Mouse (Mus musculus) testis, adult 2 months (tissue): ENCODE measurements around the gene Adprh. TPM values are rescaled to one million over a fixed set of nuclear protein-coding genes. Genes with fewer than 3 reads are reported as not detected.

Experiments used
- H3K27ac ChIP-seq: fragments of 200-500 bp; 2 replicates; pipeline ENCODE4 v1.5.1; 2012; ENCODE audit warnings: low read depth, low read length; ENCODE audit not compliant: control insufficient read depth, insufficient read depth
- H3K27me3 ChIP-seq: fragments of 200-500 bp; 2 replicates; pipeline ENCODE4 v1.6.1; 2012; ENCODE audit warnings: mild to moderate bottlenecking, low read length, moderate library complexity; ENCODE audit not compliant: control insufficient read depth, insufficient read depth
- H3K36me3 ChIP-seq: fragments of 200-500 bp; 2 replicates; pipeline ENCODE4 v1.6.1; 2012; ENCODE audit warnings: mild to moderate bottlenecking, low read length; ENCODE audit not compliant: control insufficient read depth, insufficient read depth
- H3K4me1 ChIP-seq: fragments of 200-500 bp; 2 replicates; pipeline ENCODE4 v1.6.1; 2012; ENCODE audit warnings: low read length; ENCODE audit not compliant: control insufficient read depth, insufficient read depth
- H3K4me3 ChIP-seq: fragments of 200-500 bp; 2 replicates; pipeline ENCODE4 v1.5.1; 2012; ENCODE audit warnings: low read depth, mild to moderate bottlenecking, low read length, moderate library complexity, mixed read lengths; ENCODE audit not compliant: control insufficient read depth
- CTCF ChIP-seq: fragments of 200-500 bp; IDR thresholded peaks from 2 replicates; pipeline ENCODE4 v1.5.1; 2012; ENCODE audit warnings: low read depth, mild to moderate bottlenecking, inconsistent platforms, low read length, moderate library complexity; ENCODE audit not compliant: control insufficient read depth, insufficient read depth, insufficient replicate concordance
- POLR2A ChIP-seq: fragments of 200-500 bp; IDR thresholded peaks from 2 replicates; pipeline ENCODE4 v1.6.1; 2012; ENCODE audit warnings: low read depth, mild to moderate bottlenecking, inconsistent platforms, low read length, moderate library complexity; ENCODE audit not compliant: control insufficient read depth
- polyA plus RNA-seq: library from polyadenylated mRNA; depleted of rRNA; stranded (reverse); fragments of >200 nt; gene quantifications from 2 replicates; pipeline ENCODE4 v1.2.3, GENCODE M21; 2012

The Adprh gene
- polyA plus RNA-seq, 1 experiment, result 19.2 TPM

DNA sequence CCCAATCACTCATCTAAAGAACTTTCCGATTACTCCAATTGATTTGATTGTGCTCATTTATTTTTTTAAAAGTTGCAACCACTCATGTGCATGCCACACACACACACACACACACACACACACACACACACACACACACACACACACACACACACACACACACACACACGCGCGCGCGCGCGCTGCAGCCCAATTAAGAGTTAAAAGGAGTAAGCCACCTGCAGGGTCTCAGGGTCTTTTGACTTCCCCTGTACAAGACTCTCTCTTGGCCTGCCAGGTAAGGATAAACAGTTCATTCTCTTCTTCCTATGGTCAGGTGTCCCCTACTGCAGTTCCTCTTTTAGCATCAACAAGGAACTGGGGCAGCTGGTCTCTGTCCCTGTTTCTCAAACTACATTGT lies 44.1 kb downstream of the Adprh start:
- Histone ChIP-seq H3K4me3 (no peak overlapping the region), H3K27ac (no peak overlapping the region), H3K4me1 (no peaks in the 10 kb centered on the region), H3K27me3 (no peaks in the 10 kb centered on the region), H3K36me3 (no peaks in the 10 kb centered on the region)
- no peak for TF ChIP-seq POLR2A

DNA sequence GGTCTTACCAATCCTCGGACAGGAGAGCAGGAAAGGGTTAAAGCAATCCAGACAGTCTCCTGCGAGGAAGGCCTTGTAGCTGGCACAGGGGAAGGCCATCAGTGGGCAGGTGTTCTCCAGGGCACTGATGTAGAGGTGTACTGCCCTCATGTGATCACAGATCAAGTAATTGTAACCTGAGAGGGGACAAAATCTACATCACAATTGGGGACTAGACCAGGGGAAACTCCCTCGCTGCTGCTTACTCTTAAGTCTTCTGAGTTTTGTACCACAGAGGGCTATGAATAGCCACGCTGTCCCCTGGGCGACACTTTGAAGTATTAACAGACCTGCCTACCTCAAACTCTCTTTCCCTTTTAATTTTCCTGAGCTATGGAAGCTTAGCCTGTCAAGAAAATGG lies 44.9 kb downstream of the Adprh start:
- Histone ChIP-seq H3K4me1 (no peaks in the 10 kb centered on the region), H3K36me3 (no peaks in the 10 kb centered on the region), H3K27me3 (no peaks in the 10 kb centered on the region), H3K4me3 (peak overlapping the region; percentile 48), H3K27ac (no peak overlapping the region)
- no peak for TF ChIP-seq CTCF
- TF ChIP-seq POLR2A, result no peak; the same call in 1 of the 2 replicates

DNA sequence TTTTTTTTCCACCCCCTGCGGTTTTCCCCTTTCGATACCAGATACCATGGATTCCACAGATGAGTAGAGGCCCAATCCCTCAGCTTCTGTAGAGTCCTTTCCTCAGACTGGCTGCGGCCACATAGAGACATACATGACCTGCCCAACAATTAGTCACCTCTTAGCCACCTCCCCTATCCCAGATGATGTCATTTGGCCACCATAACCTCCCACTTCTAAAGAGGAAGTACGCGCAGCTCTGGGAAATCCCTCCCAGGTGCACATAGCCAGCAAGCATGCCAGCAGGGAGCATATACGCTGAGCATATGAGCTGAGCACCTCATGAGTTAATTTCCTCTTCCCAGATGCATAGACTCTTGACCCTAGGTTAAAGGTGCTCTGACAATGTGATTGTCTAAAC lies 45.8 kb downstream of the Adprh start:
- H3K27me3 ChIP-seq, result no peaks in the 10 kb centered on the region
- H3K36me3 ChIP-seq, result no peaks in the 10 kb centered on the region
- peak overlapping the region; percentile 34; the same call in 1 of the 2 replicates for H3K4me3 ChIP-seq
- no peak overlapping the region for H3K27ac ChIP-seq
- no peaks in the 10 kb centered on the region for H3K4me1 ChIP-seq
- TF ChIP-seq CTCF, result no peak
- no peak for TF ChIP-seq POLR2A

DNA sequence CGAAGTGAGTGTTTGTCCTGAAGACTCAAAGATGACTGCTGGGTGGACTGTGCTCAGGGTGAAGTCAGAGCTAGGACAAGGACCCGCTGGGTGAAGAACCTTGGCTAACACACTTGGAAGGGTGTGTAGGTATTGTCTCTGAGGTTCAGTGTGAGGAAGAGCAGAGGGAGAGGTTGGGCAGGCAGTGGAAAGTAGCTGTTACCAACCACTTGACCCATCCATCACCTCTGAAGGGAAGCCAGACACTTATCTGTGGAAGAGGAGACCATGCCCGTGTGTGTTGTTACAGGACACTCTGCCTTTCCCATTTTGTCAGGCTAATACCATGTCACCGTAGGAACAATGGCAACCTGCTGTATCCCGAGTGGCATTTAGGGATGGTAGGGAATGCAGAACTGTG lies 46.2 kb downstream of the Adprh start:
- no peaks in the 10 kb centered on the region for H3K36me3 ChIP-seq
- no peak overlapping the region for H3K27ac ChIP-seq
- no peak for TF ChIP-seq CTCF
- no peak for TF ChIP-seq POLR2A
- H3K27me3 ChIP-seq, result no peaks in the 10 kb centered on the region
- no peaks in the 10 kb centered on the region for H3K4me1 ChIP-seq
- no peak overlapping the region for H3K4me3 ChIP-seq

DNA sequence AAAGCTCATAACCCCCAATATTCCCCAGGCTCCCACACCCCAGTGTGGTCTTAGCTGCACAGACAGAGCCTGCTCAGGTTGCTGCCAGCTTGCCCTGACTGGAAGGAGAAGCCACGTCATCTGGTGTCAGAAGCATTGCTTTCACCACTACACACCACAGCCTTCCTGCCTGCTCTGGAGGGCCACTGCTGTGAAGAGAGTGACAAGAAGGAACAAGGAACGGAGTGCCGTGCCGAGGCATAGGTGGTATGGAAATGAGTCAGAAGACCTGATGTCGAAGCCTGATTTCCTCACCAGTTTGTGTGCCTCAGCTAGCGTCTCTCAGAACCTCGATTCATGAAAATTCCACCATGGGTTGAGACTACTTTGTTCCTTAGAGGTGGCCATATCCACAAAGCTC lies 48.9 kb downstream of the Adprh start:
- Histone ChIP-seq H3K4me1 (peaks cover 8% of the 10 kb centered on the region), H3K27me3 (no peaks in the 10 kb centered on the region), H3K36me3 (no peaks in the 10 kb centered on the region), H3K27ac (no peak overlapping the region), H3K4me3 (no peak overlapping the region)
- TF ChIP-seq CTCF (no peak), POLR2A (no peak)

DNA sequence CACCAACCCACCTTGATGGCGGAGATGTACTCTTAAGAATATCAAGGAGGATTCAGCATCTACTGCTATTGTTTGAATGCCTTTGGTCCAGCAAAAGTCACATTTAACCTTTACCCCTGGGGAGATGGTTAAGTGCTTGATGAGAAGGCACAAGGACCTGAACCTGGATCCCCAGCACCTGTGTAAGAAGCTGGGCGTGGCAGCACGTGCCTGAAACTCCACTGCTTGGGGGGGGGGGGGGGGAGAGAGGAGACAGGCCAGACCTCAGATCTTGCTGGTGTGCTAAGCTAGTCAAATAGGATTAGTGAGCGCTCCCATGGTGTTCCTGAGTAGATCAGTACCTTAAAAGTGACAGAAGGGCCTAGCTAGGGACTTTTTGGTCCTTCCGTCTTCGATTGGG lies 51.0 kb downstream of the Adprh start:
- Histone ChIP-seq H3K27me3 (no peaks in the 10 kb centered on the region), H3K4me1 (peaks cover 8% of the 10 kb centered on the region), H3K27ac (no peak overlapping the region), H3K4me3 (no peak overlapping the region), H3K36me3 (no peaks in the 10 kb centered on the region)
- TF ChIP-seq POLR2A (no peak), CTCF (no peak)

DNA sequence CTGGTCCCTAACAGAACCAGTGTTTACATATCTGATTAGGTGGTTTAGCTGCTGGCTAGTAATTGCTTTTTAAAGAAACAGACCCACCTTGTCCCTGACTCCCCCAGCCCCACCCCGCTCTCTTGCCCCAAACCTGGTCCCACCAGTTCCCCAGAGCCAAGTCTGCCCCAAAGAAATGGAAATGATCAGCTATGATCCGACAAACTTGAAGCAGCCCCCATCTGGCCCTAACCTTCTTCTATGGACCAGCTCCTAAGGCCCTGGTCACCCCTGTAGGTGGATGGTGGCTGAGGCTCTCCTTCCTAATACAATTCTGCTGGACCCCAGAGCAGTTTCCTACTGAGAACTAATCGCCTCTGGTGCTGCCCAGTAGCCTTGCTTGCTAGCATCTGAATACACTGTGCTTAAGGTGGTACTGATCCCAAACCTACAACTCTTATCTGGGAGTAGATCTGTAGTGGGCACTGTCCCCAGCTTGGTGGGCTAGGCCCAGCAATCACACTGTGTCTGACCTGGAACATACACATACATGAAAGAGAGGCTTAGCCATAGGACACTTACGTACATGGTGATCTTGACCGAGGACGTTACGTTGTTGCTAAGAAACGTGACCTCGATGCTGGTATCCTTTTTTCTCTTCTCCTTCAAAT lies 52.1 kb downstream of the Adprh start:
- TF ChIP-seq POLR2A (no peak), CTCF (no peak)
- Histone ChIP-seq H3K4me1 (peaks cover 8% of the 10 kb centered on the region), H3K27ac (no peak overlapping the region), H3K4me3 (no peak overlapping the region), H3K36me3 (no peaks in the 10 kb centered on the region), H3K27me3 (no peaks in the 10 kb centered on the region)
